Mouse (Mus musculus): ENCODE measurements around the gene Map3k13.

The Map3k13 gene

GRCm38 (mm10) chr16:21852374-21852773, 58.2 kb downstream of the Map3k13 start:
- DNase-seq (ENCODE audit: low read depth, low spot score), result no peak

DNA sequence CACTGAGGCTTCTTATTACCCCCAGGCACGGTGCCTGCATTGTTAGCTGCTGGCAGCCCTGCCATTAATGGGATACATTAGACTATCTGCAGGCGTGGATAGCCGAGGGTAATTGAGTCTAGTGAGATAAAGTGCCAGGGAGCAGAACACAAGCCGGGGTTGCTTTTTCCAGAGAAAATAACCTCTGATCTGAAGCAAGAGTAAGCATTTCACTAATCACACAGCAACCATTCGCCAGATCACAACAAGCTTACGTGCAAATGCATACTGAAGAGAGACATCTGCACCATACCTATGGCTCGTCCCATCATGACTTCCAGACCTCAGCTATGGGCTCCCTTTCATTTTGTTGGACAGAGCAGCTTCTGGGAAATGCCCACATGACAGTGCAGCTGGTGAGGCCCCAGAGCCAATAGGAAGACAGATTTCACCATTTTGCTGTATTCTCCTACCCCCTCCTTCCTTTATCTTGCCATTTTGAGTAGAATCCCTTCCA, 59.3 kb downstream of the Map3k13 start:
- no peak for DNase-seq (ENCODE audit: low read depth, low spot score)

- DNase-seq (ENCODE audit: low read depth, low spot score), result no peak
Observed at GRCm38 (mm10) chr16:21854589-21855284, 60.6 kb downstream of the Map3k13 start.

DNA sequence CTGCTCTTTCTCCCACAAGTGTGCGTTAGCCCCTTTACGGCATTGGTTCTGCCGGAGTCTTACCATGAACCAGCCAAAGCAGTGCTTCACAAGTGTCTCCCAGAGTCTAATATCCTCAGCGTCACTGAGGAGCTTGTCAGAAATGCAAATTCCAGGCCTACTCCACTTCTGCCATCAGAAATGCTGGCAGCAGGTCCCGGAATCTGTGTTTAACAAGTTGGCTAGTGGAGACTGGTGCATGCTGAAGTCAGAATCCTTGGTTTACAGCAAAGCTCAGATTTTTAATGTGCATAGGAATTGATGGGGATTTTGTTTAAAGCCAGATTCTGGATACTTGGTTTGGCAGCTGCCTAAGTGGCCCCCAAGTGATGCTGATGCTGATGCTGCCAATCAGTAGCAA, 62.0 kb downstream of the Map3k13 start:
- DNase-seq (ENCODE audit: low read depth, low spot score), result no peak

GRCm38 (mm10) chr16:21857126-21857644, 63.0 kb downstream of the Map3k13 start:
- DNase-seq (ENCODE audit: low read depth, low spot score), result no peak

GRCm38 (mm10) chr16:21858163-21858562, 64.0 kb downstream of the Map3k13 start:
- no peak for DNase-seq (ENCODE audit: low read depth, low spot score)

GRCm38 (mm10) chr16:21858882-21859281, 64.7 kb downstream of the Map3k13 start:
- DNase-seq (ENCODE audit: low read depth, low spot score), result no peak

- no peak for DNase-seq (ENCODE audit: low read depth, low spot score)
Observed at GRCm38 (mm10) chr16:21862448-21862847, 68.3 kb downstream of the Map3k13 start.

GRCm38 (mm10) chr16:21865250-21865982, 71.3 kb downstream of the Map3k13 start:
- DNase-seq (ENCODE audit: low read depth, low spot score), result no peak

DNA sequence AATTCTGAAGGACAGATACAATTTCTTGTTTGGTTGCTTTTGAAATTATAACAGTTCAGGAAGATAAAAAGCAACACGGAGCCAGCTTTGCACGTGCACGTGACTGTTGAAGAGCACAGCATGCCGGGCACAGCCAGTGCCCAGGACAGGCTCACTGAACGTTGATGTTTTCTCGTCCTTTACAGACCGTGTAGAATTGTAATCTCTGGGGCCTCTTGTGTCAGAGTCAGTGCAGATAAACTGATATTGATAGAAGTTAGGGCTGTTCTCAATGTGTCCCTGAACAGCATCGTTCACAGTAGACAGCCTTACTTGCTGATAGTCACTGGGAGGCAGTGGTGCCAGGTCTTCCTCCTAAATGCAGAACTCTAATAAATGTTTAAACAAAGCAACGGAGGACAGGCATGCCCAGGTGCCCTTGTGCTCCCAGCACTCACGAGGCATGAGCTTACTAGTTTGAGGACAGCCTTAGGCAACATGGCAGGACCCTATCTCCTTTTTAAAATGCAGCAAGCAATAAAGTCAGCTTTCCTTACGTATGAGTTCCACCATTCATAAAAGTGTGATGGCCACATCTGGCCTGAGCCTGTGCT, 71.9 kb downstream of the Map3k13 start:
- no peak for DNase-seq (ENCODE audit: low read depth, low spot score)

- DNase-seq (ENCODE audit: low read depth, low spot score), result no peak
Observed at GRCm38 (mm10) chr16:21867727-21868126, 73.6 kb downstream of the Map3k13 start.

GRCm38 (mm10) chr16:21868651-21869050, 74.5 kb downstream of the Map3k13 start:
- DNase-seq (ENCODE audit: low read depth, low spot score), result no peak

DNA sequence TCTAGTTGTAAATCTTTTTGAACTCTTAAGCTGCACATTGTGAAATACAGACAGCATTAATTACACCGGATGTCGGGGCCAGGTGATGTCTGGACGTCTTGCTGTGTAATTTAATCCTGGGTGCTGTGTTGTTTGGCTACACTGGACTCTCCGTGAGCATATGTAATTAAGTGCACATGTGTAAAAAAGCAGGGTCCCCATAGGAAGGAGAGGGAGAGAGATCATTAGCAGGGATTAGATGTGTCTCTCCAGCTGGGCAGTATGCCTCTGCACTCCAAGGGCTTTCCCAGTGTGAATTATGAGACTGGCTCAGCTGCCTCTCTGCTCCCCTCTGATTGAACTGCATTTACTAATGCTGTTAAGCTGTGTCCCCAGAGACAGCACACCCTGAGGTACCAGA, 75.7 kb downstream of the Map3k13 start:
- DNase-seq (ENCODE audit: low read depth, low spot score), result no peak

- no peak for DNase-seq (ENCODE audit: low read depth, low spot score)
Observed at GRCm38 (mm10) chr16:21877735-21878134, 83.6 kb downstream of the Map3k13 start.

DNA sequence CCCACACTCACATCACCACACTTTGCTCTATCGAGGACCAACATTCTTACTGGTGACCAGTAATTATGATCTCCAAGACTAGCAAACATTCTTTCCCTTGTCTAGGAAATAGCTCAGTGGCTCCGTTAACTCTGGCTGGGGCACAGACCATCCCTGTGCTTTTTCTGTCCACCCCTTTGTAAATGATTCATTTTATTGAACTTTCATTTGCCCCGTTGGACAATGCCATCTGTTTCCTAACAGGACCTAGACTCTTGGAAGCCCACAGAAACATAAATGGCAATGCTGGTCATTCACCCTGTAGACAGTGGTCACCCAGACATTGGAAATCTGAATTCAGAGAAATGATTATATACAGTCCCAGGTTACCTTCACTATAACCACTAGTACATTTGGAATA, 84.7 kb downstream of the Map3k13 start:
- DNase-seq (ENCODE audit: low read depth, low spot score), result no peak

DNA sequence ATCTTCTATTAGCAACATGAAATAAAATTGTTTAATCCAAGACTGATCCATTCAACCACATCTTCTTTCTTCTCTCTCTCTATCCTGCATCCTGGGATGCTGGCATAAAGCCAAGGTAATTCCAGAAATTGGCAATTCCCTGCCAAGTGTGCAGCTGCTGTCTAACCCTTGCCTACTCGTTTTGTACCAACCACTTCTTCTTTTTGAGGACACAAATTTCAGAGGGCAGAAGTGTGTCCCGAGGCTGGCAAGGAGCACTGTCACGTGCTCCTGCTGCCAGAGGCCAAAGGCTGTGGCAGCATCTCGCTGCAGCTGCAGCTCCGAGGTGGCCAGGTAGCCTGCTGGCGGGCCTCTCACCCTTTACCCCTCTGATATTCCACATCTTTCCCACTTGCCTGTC, 87.0 kb downstream of the Map3k13 start:
- no peak for DNase-seq (ENCODE audit: low read depth, low spot score)

GRCm38 (mm10) chr16:21881582-21882259, 87.6 kb downstream of the Map3k13 start:
- DNase-seq (ENCODE audit: low read depth, low spot score), result no peak

DNA sequence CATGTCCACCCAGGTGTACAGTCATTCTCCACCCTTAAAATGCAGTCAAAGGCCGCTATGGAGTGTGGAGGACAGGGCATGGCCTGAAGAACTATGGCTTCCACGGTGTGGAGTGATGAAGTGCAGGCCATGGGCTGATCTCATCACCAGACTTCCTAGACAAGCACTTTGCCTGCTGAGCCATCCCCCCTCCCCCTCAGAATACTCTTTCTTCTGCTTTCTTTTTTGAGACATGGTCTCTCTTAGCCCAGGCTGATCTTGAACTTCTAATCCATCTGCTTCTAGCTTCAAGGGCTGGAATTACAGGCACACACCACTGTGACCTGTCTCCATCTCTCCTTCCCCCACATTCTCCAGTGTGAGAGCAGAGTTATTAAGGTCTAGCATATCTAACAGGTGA, 93.5 kb downstream of the Map3k13 start:
- DNase-seq (ENCODE audit: low read depth, low spot score), result no peak

GRCm38 (mm10) chr16:21893890-21894289, 99.7 kb downstream of the Map3k13 start:
- DNase-seq (ENCODE audit: low read depth, low spot score), result no peak

GRCm38 (mm10) chr16:21901286-21901685, 107.1 kb downstream of the Map3k13 start:
- DNase-seq (ENCODE audit: low read depth, low spot score), result no peak

DNA sequence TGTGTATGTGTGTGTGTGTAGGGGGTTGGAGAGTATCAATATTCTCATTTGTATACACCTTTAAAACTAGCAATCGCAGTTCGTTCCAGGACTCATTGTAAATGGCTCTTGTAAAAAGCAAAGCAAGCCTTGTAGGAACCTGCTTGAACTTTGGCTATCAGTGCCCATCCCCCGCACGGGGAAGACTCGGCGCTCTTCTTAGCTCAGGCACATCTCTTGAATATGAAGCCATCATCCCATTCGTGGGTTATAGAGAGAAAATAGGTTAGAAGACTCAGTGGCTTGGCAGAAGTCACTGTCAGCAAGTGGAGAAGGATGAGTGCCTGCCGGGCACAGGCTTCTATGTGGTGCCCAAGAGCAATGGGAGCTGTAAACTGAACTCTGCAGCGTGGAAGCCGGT, 110.5 kb downstream of the Map3k13 start:
- DNase-seq (ENCODE audit: low read depth, low spot score), result no peak

GRCm38 (mm10) chr16:21905996-21906395, 111.8 kb downstream of the Map3k13 start:
- no peak for DNase-seq (ENCODE audit: low read depth, low spot score)
